In the genomic region with DNA sequence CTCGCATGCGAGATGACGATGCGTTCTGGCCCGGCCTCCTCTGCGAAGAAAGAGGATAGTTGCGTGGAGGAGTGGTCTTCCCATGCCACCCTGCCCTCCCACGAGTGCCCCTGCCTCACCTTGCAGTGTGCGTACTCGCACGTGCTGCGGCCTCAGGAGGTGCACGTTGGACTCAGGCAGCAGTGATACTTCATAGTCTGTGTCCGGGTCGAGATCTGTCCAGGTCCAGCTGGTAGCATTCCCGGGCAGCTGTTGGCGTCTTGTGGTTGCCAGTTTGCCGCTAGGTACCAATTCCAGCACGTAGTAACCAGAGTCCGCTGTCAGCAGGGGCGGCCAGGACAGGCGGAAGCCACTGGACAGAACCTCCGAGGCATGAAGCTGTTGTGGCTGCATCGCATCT, we compare ENCODE assay signal across 9 mouse cellular contexts. TPM values are rescaled to one million over a fixed set of nuclear protein-coding genes. Genes with fewer than 3 reads are reported as not detected.
DNase-seq lines count a peak whose midpoint lies in the region; ATAC-seq and TF ChIP-seq lines count a peak whose summit lies in the region.
"Had no signal": no experiment of that assay in that cellular context is flagged by ENCODE, and none has a peak within 500 bp of the region (broad histone marks: within the 10 kb centered on the region; RNA-seq: fewer than 3 reads in every experiment).

No protein-coding gene starts in this region.

- TF ChIP-seq CTCF in kidney, adult 2 months (conservative IDR thresholded peaks at IDR 0.05; ENCODE audit: insufficient read depth, insufficient read length, low read depth, low read length): no peak
- no peak for TF ChIP-seq CTCF in intestine, postnatal 0 days (IDR thresholded peaks at IDR 0.05; ENCODE audit: low read depth)
- TF ChIP-seq CTCF in midbrain, postnatal 0 days (IDR thresholded peaks at IDR 0.05): no peak

- H3K4me1 ChIP-seq in kidney, adult 2 months (ENCODE audit: control insufficient read depth, insufficient read depth, low read length): peaks cover 35% of the 10 kb centered on the region
- H3K4me1 ChIP-seq in embryonic facial prominence, embryonic 15.5 days: peaks cover 43% of the 10 kb centered on the region
- H3K4me1 ChIP-seq in intestine, postnatal 0 days (replicated peaks; ENCODE audit: control insufficient read depth, insufficient read depth, low read length): 0 out of 2 replicates have a peak, but pooled peaks cover 6% of the 10 kb centered on the region
- peaks cover 4% of the 10 kb centered on the region; the same call in 1 of the 2 replicates for H3K4me1 ChIP-seq in midbrain, postnatal 0 days (ENCODE audit: insufficient read depth, low read length)

- no peaks in the 10 kb centered on the region for H3K9me3 ChIP-seq in embryonic facial prominence, embryonic 15.5 days (replicated peaks)
- H3K9me3 ChIP-seq in intestine, postnatal 0 days (ENCODE audit: control insufficient read depth): no peaks in the 10 kb centered on the region
- no peaks in the 10 kb centered on the region for H3K9me3 ChIP-seq in midbrain, postnatal 0 days (ENCODE audit: low read length)

- peak overlapping the region; percentile 22 for H3K4me3 ChIP-seq in kidney, adult 2 months (ENCODE audit: insufficient read depth, low read depth, low read length)
- peak overlapping the region; percentile 53 for H3K4me3 ChIP-seq in embryonic facial prominence, embryonic 15.5 days (replicated peaks)
- H3K4me3 ChIP-seq in intestine, postnatal 0 days (ENCODE audit: low read depth, low read length): peak overlapping the region; percentile 56
- peak overlapping the region; percentile 41 for H3K4me3 ChIP-seq in midbrain, postnatal 0 days (ENCODE audit: low read depth, low read length)

- peak; percentile 85 for DNase-seq in kidney, adult 2 months
- no peak for DNase-seq in kidney, postnatal 14 days
- no peak for DNase-seq in midbrain, postnatal 0 days (ENCODE audit: low spot score)
- no peak for DNase-seq in adrenal gland, adult 8-10 months
- DNase-seq in lung, postnatal 25 days (ENCODE audit: low spot score): no peak

- peak overlapping the region; percentile 82 for H3K4me2 ChIP-seq in embryonic facial prominence, embryonic 15.5 days (replicated peaks)
- H3K4me2 ChIP-seq in intestine, postnatal 0 days (replicated peaks; ENCODE audit: low read depth): peak overlapping the region; percentile 92
- H3K4me2 ChIP-seq in midbrain, postnatal 0 days (ENCODE audit: low read depth, low read length, poor library complexity, severe bottlenecking): peak overlapping the region; percentile 64

- H3K36me3 ChIP-seq in kidney, adult 2 months (ENCODE audit: control insufficient read depth, insufficient read depth, low read length): no peaks in the 10 kb centered on the region
- H3K36me3 ChIP-seq in embryonic facial prominence, embryonic 15.5 days: no peaks in the 10 kb centered on the region
- no peaks in the 10 kb centered on the region; the same call in 1 of the 2 replicates for H3K36me3 ChIP-seq in intestine, postnatal 0 days (ENCODE audit: control insufficient read depth, insufficient read depth)
- H3K36me3 ChIP-seq in midbrain, postnatal 0 days (ENCODE audit: insufficient read depth, low read length): no peaks in the 10 kb centered on the region

- WGBS in kidney, adult 2 months: 35% methylated on average over 24 of the region's 24 CpGs
- 40% methylated on average over 24 of the region's 24 CpGs for WGBS in embryonic facial prominence, embryonic 15.5 days
- 47% methylated on average over 24 of the region's 24 CpGs for WGBS in intestine, postnatal 0 days
- 40% methylated on average over 24 of the region's 24 CpGs for WGBS in midbrain, postnatal 0 days

- no peak for TF ChIP-seq POLR2A in kidney, adult 2 months (IDR thresholded peaks at IDR 0.05; ENCODE audit: low read depth, low read length)

- no peaks in the 10 kb centered on the region for H3K27me3 ChIP-seq in kidney, adult 2 months (replicated peaks; ENCODE audit: control insufficient read depth, insufficient read depth, low read length)
- peaks cover 4% of the 10 kb centered on the region; the same call in 1 of the 2 replicates for H3K27me3 ChIP-seq in embryonic facial prominence, embryonic 15.5 days
- H3K27me3 ChIP-seq in intestine, postnatal 0 days (replicated peaks; ENCODE audit: control insufficient read depth, insufficient read depth, low read length): no peaks in the 10 kb centered on the region
- no peaks in the 10 kb centered on the region for H3K27me3 ChIP-seq in midbrain, postnatal 0 days (ENCODE audit: insufficient read depth, low read length)
- H3K27me3 ChIP-seq: Patski had no signal

- peak overlapping the region; percentile 41 for H3K27ac ChIP-seq in kidney, adult 2 months (ENCODE audit: insufficient read depth, low read depth, low read length)
- H3K27ac ChIP-seq in embryonic facial prominence, embryonic 15.5 days (replicated peaks): no peak overlapping the region
- no peak overlapping the region for H3K27ac ChIP-seq in intestine, postnatal 0 days (ENCODE audit: low read depth, low read length)
- peak overlapping the region; percentile 72; the same call in 1 of the 2 replicates for H3K27ac ChIP-seq in midbrain, postnatal 0 days (ENCODE audit: low read depth, low read length)

- ATAC-seq in embryonic facial prominence, embryonic 15.5 days (ENCODE audit: insufficient number of reproducible peaks, low FRiP score, low TSS enrichment, low read depth): no peak
- no peak; the same call in none of the 2 replicates for ATAC-seq in intestine, postnatal 0 days
- no peak; the same call in 1 of the 2 replicates for ATAC-seq in midbrain, postnatal 0 days (ENCODE audit: low FRiP score)
- no peak for ATAC-seq in frontal cortex, adult (ENCODE audit: low TSS enrichment)

- peak overlapping the region; percentile 70 for H3K9ac ChIP-seq in embryonic facial prominence, embryonic 15.5 days
- peak overlapping the region; percentile 68; the same call in 1 of the 2 replicates for H3K9ac ChIP-seq in intestine, postnatal 0 days (ENCODE audit: low read depth, low read length)
- peak overlapping the region; percentile 59; the same call in 1 of the 2 replicates for H3K9ac ChIP-seq in midbrain, postnatal 0 days (replicated peaks; ENCODE audit: low read length, poor library complexity, severe bottlenecking)

RNA-seq across cellular contexts. Expression of gene Vwa1, which starts 3.9 kb away (rescaled TPM):
- polyA plus RNA-seq in kidney, adult 2 months (2012; rRNA removed): 21.8 and 27.2 TPM in 2 replicates
- polyA plus RNA-seq in embryonic facial prominence, embryonic 15.5 days (2015; fragmentation: Nextera tagmentation; extraction: Ambion mirVana): 14.2 and 17.4 TPM in 2 replicates
- 17.4 and 17.8 TPM in 2 replicates for polyA plus RNA-seq in intestine, postnatal 0 days (2015; fragmentation: Nextera tagmentation; extraction: Ambion mirVana)
- 42.1 and 42.5 TPM in 2 replicates for total RNA-seq in midbrain, postnatal 0 days (2014; rRNA removed)
- 25.5 and 28.7 TPM in 2 replicates for polyA plus RNA-seq in midbrain, postnatal 0 days (2015; fragmentation: Nextera tagmentation; extraction: Ambion mirVana)
- 1 to 10 TPM; 3.2 to 6.9 (median 4.7) TPM for total RNA-seq in adrenal gland, adult 8-10 months (2022)

RNA-seq across cellular contexts. Expression of gene Atad3a, which starts 9.7 kb away (rescaled TPM):
- 130 and 145 TPM in 2 replicates for polyA plus RNA-seq in kidney, adult 2 months (2012; rRNA removed)
- polyA plus RNA-seq in embryonic facial prominence, embryonic 15.5 days (2015; fragmentation: Nextera tagmentation; extraction: Ambion mirVana): 84.9 and 89.9 TPM in 2 replicates
- 39.6 and 40.4 TPM in 2 replicates for polyA plus RNA-seq in intestine, postnatal 0 days (2015; fragmentation: Nextera tagmentation; extraction: Ambion mirVana)
- 52.6 and 69.1 TPM in 2 replicates for total RNA-seq in midbrain, postnatal 0 days (2014; rRNA removed)
- 65.9 and 69.9 TPM in 2 replicates for polyA plus RNA-seq in midbrain, postnatal 0 days (2015; fragmentation: Nextera tagmentation; extraction: Ambion mirVana)
- 10 to 100 TPM; 69.5 to 90.1 (median 77.6) TPM for total RNA-seq in adrenal gland, adult 8-10 months (2022)

RNA-seq across cellular contexts. Expression of gene Tmem88b, which starts 15.0 kb away (rescaled TPM):
- polyA plus RNA-seq in kidney, adult 2 months (2012; rRNA removed): 1.8 and 2.4 TPM in 2 replicates
- 0.76 and 1.2 TPM in 2 replicates for polyA plus RNA-seq in embryonic facial prominence, embryonic 15.5 days (2015; fragmentation: Nextera tagmentation; extraction: Ambion mirVana)
- polyA plus RNA-seq in intestine, postnatal 0 days (2015; fragmentation: Nextera tagmentation; extraction: Ambion mirVana): 0.64 and 0.68 TPM in 2 replicates
- 0.66 and 1.6 TPM in 2 replicates for total RNA-seq in midbrain, postnatal 0 days (2014; rRNA removed)
- polyA plus RNA-seq in midbrain, postnatal 0 days (2015; fragmentation: Nextera tagmentation; extraction: Ambion mirVana): 0.56 and 0.65 TPM in 2 replicates
- 1 to 10 TPM in 1 of 4 experiments, under 1 TPM in 3; 0.17 to 1.0 (median 0.62) TPM for total RNA-seq in adrenal gland, adult 8-10 months (2022)

RNA-seq across cellular contexts. Expression of gene Ankrd65, which starts 19.6 kb away (rescaled TPM):
- polyA plus RNA-seq in kidney, adult 2 months (2012; rRNA removed): 2.8 and 3.2 TPM in 2 replicates
- 0.29 and 0.71 TPM in 2 replicates for polyA plus RNA-seq in embryonic facial prominence, embryonic 15.5 days (2015; fragmentation: Nextera tagmentation; extraction: Ambion mirVana)
- not detected in 2 replicates for polyA plus RNA-seq in intestine, postnatal 0 days (2015; fragmentation: Nextera tagmentation; extraction: Ambion mirVana)
- total RNA-seq in midbrain, postnatal 0 days (2014; rRNA removed): not detected in 2 replicates
- polyA plus RNA-seq in midbrain, postnatal 0 days (2015; fragmentation: Nextera tagmentation; extraction: Ambion mirVana): not detected in 2 replicates
- not detected for total RNA-seq in adrenal gland, adult 8-10 months (2022)
- polyA plus RNA-seq: Patski had no signal

RNA-seq across cellular contexts. Expression of gene Mrpl20, which starts 32.1 kb away (rescaled TPM):
- 83.1 and 91.1 TPM in 2 replicates for polyA plus RNA-seq in kidney, adult 2 months (2012; rRNA removed)
- 175 and 191 TPM in 2 replicates for polyA plus RNA-seq in embryonic facial prominence, embryonic 15.5 days (2015; fragmentation: Nextera tagmentation; extraction: Ambion mirVana)
- polyA plus RNA-seq in intestine, postnatal 0 days (2015; fragmentation: Nextera tagmentation; extraction: Ambion mirVana): 203 and 212 TPM in 2 replicates
- 111 and 123 TPM in 2 replicates for total RNA-seq in midbrain, postnatal 0 days (2014; rRNA removed)
- 279 and 316 TPM in 2 replicates for polyA plus RNA-seq in midbrain, postnatal 0 days (2015; fragmentation: Nextera tagmentation; extraction: Ambion mirVana)
- 100 to 1,000 TPM; 102 to 144 (median 126) TPM for total RNA-seq in adrenal gland, adult 8-10 months (2022)

Comparison
In these comparisons a context has a peak if more than half of its experiments do, and no peak if none do; other contexts are left out.
1. H3K27ac ChIP-seq: peak in kidney, adult 2 months (single experiment) and midbrain, postnatal 0 days (single experiment); none in embryonic facial prominence, embryonic 15.5 days (single experiment) and intestine, postnatal 0 days (single experiment).
2. Peak in every context shown above with its lines, with median percentiles within 50 percentile points of each other: H3K4me3 ChIP-seq, H3K4me2 ChIP-seq and H3K9ac ChIP-seq.